Mouse (Mus musculus): ENCODE results near the gene Mtmr10. TPM values are rescaled to one million over a fixed set of nuclear protein-coding genes. Genes with fewer than 3 reads are reported as not detected.

The Mtmr10 gene
- total and polyA plus RNA-seq, 3 experiments = 5.2 to 29.0 (median 27.3) TPM

- DNase-seq = no peak
These were observed 84.8 kb downstream of the Mtmr10 start for GRCm38 (mm10) chr7:64371940-64372878.

GRCm38 (mm10) chr7:64373147-64373829 is 85.8 kb downstream of the Mtmr10 start:
- DNase-seq = no peak

- DNase-seq = peak; percentile 92
These were observed 86.5 kb downstream of the Mtmr10 start, which contains the start of gene Fan1 for GRCm38 (mm10) chr7:64373830-64374562. Fan1 (minus strand) TSS chr7:64374095.

Small RNA genes lying within 50 kb of the gene (microRNA-seq; reads per million reads assigned to microRNA genes)
- 0 to 0.44 reads per million in 2 experiments for gene Mir6416

Other genes starting within 250 kb of the Mtmr10 start
- not detected for gene Trpm1, start 133.8 kb upstream of the Mtmr10 start, total RNA-seq (2021)
- not detected in 2 replicates for gene Trpm1, start 133.8 kb upstream of the Mtmr10 start, polyA plus RNA-seq (2012; rRNA removed)
- 1 to 10 TPM; 4.7 to 8.9 TPM for gene Fan1, start 86.4 kb downstream of the Mtmr10 start, total RNA-seq (2021)
- gene Fan1, start 86.4 kb downstream of the Mtmr10 start, polyA plus RNA-seq (2012; rRNA removed) = 2.0 and 2.6 TPM in 2 replicates
- 10 to 100 TPM; 23.8 to 34.2 TPM for gene Mphosph10, start 104.6 kb downstream of the Mtmr10 start, total RNA-seq (2021)
- gene Mphosph10, start 104.6 kb downstream of the Mtmr10 start, polyA plus RNA-seq (2012; rRNA removed) = 0.06 and 0.10 TPM in 2 replicates
- 10 to 100 TPM; 77.1 to 93.6 TPM for gene Mcee, start 105.0 kb downstream of the Mtmr10 start, total RNA-seq (2021)
- 9.4 and 12.9 TPM in 2 replicates for gene Mcee, start 105.0 kb downstream of the Mtmr10 start, polyA plus RNA-seq (2012; rRNA removed)
- gene Apba2, start 214.1 kb downstream of the Mtmr10 start, total RNA-seq (2021) = under 1 TPM in 1 of 2 experiments, not detected in 1; 0.31 TPM
- 0.48 and 1.4 TPM in 2 replicates for gene Apba2, start 214.1 kb downstream of the Mtmr10 start, polyA plus RNA-seq (2012; rRNA removed)